Mouse (Mus musculus): Measurements from ENCODE around the gene Fmnl3.

DNA sequence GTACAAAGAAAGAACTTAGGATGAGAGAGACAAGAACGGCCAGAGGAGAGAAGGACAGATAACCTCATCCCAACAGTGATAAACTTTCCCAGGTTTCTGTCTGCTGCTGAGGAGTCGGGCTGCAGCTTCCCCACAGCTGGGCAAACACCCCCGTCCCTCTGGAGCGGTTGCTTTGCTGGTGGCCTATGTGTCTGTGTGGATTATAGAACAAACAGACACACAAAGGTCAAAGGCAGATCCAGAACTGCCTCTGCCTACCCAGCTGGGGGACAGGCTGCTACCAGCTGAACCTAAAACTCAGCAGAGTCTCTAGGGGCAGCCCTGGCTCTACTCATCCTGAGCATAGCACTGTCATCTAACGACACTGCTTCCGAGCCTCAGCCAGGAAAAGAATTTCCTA lies 30.6 kb downstream of the Fmnl3 start:
- TF ChIP-seq POLR2A (IDR thresholded peaks at IDR 0.05; ENCODE audit: control insufficient read depth, low read depth, low read length): no peak
- no peak for TF ChIP-seq CTCF (IDR thresholded peaks at IDR 0.05; ENCODE audit: control insufficient read depth, insufficient read depth, insufficient replicate concordance, low read depth, low read length)

All from testis, adult 2 months (tissue).